Mouse (Mus musculus): ENCODE measurements around the gene Nfix. TPM values are rescaled to one million over a fixed set of nuclear protein-coding genes. Genes with fewer than 3 reads are reported as not detected.

Gene Nfix
- total and polyA plus RNA-seq, 3 experiments = 68.7 to 297 (median 274) TPM

DNA sequence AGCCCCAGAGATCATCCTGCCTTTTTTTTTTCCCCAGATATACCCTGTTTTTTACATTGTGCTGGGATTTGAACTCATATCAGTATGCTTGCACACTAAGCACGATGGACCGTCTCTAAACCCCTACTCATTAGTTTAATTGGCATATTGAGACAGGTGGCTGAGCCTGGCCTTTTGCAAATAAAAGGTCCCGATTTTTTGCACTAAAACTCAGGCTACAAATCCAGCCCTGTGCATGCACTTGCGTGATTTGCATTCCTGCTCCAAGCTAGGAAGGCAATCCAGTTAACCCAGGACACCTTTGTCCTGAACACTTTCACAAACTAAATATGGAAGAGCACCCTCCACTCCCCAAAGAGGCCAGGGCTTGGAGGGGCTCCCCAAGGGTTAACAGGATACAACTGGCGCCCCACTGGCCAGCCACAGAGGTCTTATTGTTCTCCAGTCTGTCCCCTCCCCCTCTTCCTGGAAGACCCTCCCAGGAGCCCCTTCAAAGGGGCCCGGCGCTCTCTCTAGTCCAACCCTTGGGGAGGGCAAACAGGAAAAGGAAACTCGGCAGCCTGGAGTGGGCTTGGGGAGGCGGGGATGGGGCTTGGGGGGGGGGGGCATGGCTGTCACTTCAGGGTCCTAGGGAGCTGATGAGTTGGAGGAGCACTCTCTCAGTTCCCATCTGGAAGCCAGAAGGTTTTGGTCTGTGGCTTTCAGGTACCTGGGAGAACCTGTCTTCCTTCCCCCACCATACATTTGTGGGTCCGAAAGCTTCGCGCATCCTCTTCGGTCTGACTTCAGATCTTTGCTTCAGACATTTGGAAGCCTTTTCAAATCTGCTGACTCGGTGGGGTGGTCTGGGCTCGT lies 144.6 kb downstream of the Nfix start:
- DNase-seq = peak; percentile 41 to 43
- Histone ChIP-seq H3K4me1 (ENCODE audit: control insufficient read depth, insufficient read depth, low read length) (peaks cover 2% of the 10 kb centered on the region), H3K27me3 (ENCODE audit: control insufficient read depth, insufficient read depth, low read length) (no peaks in the 10 kb centered on the region), H3K79me2 (replicated peaks; ENCODE audit: control insufficient read depth, insufficient read depth, low read length) (no peaks in the 10 kb centered on the region), H3K9ac (ENCODE audit: low read depth, low read length) (peak overlapping the region; percentile 79), H3K27ac (peak overlapping the region; percentile 97), H3K36me3 (ENCODE audit: control insufficient read depth, insufficient read depth, low read length) (no peaks in the 10 kb centered on the region), H3K4me3 (peak overlapping the region; percentile 55)
- intact Hi-C loops (cut with DNase I) = loop anchor here (5.0 kb wide), 1 partner anchor 427 kb away; the partner anchor contains the start of genes Man2b1, Wdr83 and Wdr83os
- no peak for TF ChIP-seq POLR2A (IDR thresholded peaks at IDR 0.05; ENCODE audit: insufficient read depth, low read depth, low read length)
- TF ChIP-seq CTCF (IDR thresholded peaks at IDR 0.05) = no peak
- TF ChIP-seq EP300 (IDR thresholded peaks at IDR 0.05; ENCODE audit: insufficient read depth, low read depth, low read length) = no peak
- WGBS = 22% methylated on average over 15 of the region's 15 CpGs

GRCm38 (mm10) chr8:84654597-84654996 lies 145.5 kb downstream of the Nfix start:
- TF ChIP-seq POLR2A (IDR thresholded peaks at IDR 0.05; ENCODE audit: insufficient read depth, low read depth, low read length) (no peak), CTCF (IDR thresholded peaks at IDR 0.05) (peak; percentile 39), EP300 (IDR thresholded peaks at IDR 0.05; ENCODE audit: insufficient read depth, low read depth, low read length) (no peak)
- no peaks in the 10 kb centered on the region for H3K79me2 ChIP-seq (replicated peaks; ENCODE audit: control insufficient read depth, insufficient read depth, low read length)
- DNase-seq = no peak
- no peaks in the 10 kb centered on the region for H3K36me3 ChIP-seq (ENCODE audit: control insufficient read depth, insufficient read depth, low read length)
- H3K4me3 ChIP-seq = no peak overlapping the region
- no peak overlapping the region for H3K9ac ChIP-seq (ENCODE audit: low read depth, low read length)
- no peaks in the 10 kb centered on the region for H3K27me3 ChIP-seq (ENCODE audit: control insufficient read depth, insufficient read depth, low read length)
- peaks cover 2% of the 10 kb centered on the region for H3K4me1 ChIP-seq (ENCODE audit: control insufficient read depth, insufficient read depth, low read length)
- H3K27ac ChIP-seq = peak overlapping the region; percentile 97
- 43% methylated on average over 4 of the region's 4 CpGs for WGBS
- intact Hi-C loops (cut with DNase I) = no loop called here

DNA sequence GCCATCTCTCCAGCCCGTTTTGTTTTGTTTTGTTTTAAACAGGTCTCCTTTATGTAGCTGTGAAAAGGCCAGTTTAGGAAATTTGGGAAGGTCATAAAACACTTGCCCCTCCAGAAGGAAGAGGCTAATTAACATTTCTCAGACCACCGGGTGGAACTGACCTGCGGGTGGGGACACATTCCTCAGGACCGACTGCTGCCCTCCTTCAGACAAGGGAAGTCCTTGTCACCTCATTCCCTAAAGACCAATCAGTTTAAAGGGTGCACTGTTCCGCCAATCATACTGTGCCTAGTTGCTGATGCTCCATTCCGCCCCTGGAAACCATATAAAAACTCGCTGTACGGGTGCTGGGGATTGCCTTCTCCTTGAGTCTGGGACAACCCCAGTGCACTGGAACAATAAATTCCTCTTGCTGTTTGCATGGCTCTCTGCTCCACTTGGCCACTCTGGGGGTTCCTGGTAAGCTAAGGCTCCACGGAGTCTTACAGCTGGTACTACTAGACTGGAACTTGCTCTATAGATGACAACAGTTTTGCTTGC lies 147.0 kb downstream of the Nfix start:
- WGBS = 59% methylated on average over 9 of the region's 9 CpGs
- peaks cover 2% of the 10 kb centered on the region for H3K4me1 ChIP-seq (ENCODE audit: control insufficient read depth, insufficient read depth, low read length)
- H3K27ac ChIP-seq = no peak overlapping the region
- H3K36me3 ChIP-seq (ENCODE audit: control insufficient read depth, insufficient read depth, low read length) = no peaks in the 10 kb centered on the region
- H3K4me3 ChIP-seq = no peak overlapping the region
- TF ChIP-seq POLR2A (IDR thresholded peaks at IDR 0.05; ENCODE audit: insufficient read depth, low read depth, low read length) = no peak
- TF ChIP-seq EP300 (IDR thresholded peaks at IDR 0.05; ENCODE audit: insufficient read depth, low read depth, low read length) = no peak
- no peak for TF ChIP-seq CTCF (IDR thresholded peaks at IDR 0.05)
- no peaks in the 10 kb centered on the region for H3K79me2 ChIP-seq (replicated peaks; ENCODE audit: control insufficient read depth, insufficient read depth, low read length)
- no peak for DNase-seq
- H3K9ac ChIP-seq (ENCODE audit: low read depth, low read length) = no peak overlapping the region
- H3K27me3 ChIP-seq (ENCODE audit: control insufficient read depth, insufficient read depth, low read length) = no peaks in the 10 kb centered on the region
- intact Hi-C loops (cut with DNase I) = no loop called here

GRCm38 (mm10) chr8:84650213-84650612 lies 149.9 kb downstream of the Nfix start:
- no peak overlapping the region for H3K27ac ChIP-seq
- no peak for DNase-seq
- 67% methylated on average over 3 of the region's 3 CpGs for WGBS
- no peak overlapping the region for H3K9ac ChIP-seq (ENCODE audit: low read depth, low read length)
- no peak for TF ChIP-seq POLR2A (IDR thresholded peaks at IDR 0.05; ENCODE audit: insufficient read depth, low read depth, low read length)
- TF ChIP-seq CTCF (IDR thresholded peaks at IDR 0.05) = no peak
- TF ChIP-seq EP300 (IDR thresholded peaks at IDR 0.05; ENCODE audit: insufficient read depth, low read depth, low read length) = no peak
- H3K4me3 ChIP-seq = no peak overlapping the region
- intact Hi-C loops (cut with DNase I) = no loop called here
- H3K79me2 ChIP-seq (replicated peaks; ENCODE audit: control insufficient read depth, insufficient read depth, low read length) = no peaks in the 10 kb centered on the region
- H3K4me1 ChIP-seq (ENCODE audit: control insufficient read depth, insufficient read depth, low read length) = peaks cover 4% of the 10 kb centered on the region; the same call in 1 of the 2 replicates
- H3K36me3 ChIP-seq (ENCODE audit: control insufficient read depth, insufficient read depth, low read length) = no peaks in the 10 kb centered on the region
- H3K27me3 ChIP-seq (ENCODE audit: control insufficient read depth, insufficient read depth, low read length) = no peaks in the 10 kb centered on the region

Other genes starting within 250 kb of the Nfix start
- 10 to 100 TPM; 11.8 to 13.0 TPM for gene Ier2, start 137.5 kb downstream of the Nfix start, total RNA-seq (2021)
- 6.8 and 8.1 TPM in 2 replicates for gene Ier2, start 137.5 kb downstream of the Nfix start, polyA plus RNA-seq (2012; rRNA removed)
- 10 to 100 TPM; 32.0 to 37.4 TPM for gene Trmt1, start 114.0 kb downstream of the Nfix start, total RNA-seq (2021)
- 39.9 and 50.8 TPM in 2 replicates for gene Trmt1, start 114.0 kb downstream of the Nfix start, polyA plus RNA-seq (2012; rRNA removed)
- 10 to 100 TPM; 30.5 to 31.0 TPM for gene Nacc1, start 112.5 kb downstream of the Nfix start, total RNA-seq (2021)
- gene Nacc1, start 112.5 kb downstream of the Nfix start, polyA plus RNA-seq (2012; rRNA removed) = 45.3 and 50.5 TPM in 2 replicates
- 1 to 10 TPM; 3.0 to 3.7 TPM for gene Lyl1, start 98.9 kb downstream of the Nfix start, total RNA-seq (2021)
- 4.0 and 7.7 TPM in 2 replicates for gene Lyl1, start 98.9 kb downstream of the Nfix start, polyA plus RNA-seq (2012; rRNA removed)
- under 1 TPM in 1 of 2 experiments, not detected in 1; 0.55 TPM for gene G430095P16Rik, start 77.3 kb downstream of the Nfix start, total RNA-seq (2021)
- gene G430095P16Rik, start 77.3 kb downstream of the Nfix start, polyA plus RNA-seq (2012; rRNA removed) = 0.70 TPM in 1 of 2 replicates, not detected in the other
- gene Dand5, start 22.5 kb upstream of the Nfix start, total RNA-seq (2021) = 10 to 100 TPM; 11.2 to 12.3 TPM
- 6.1 and 7.6 TPM in 2 replicates for gene Dand5, start 22.5 kb upstream of the Nfix start, polyA plus RNA-seq (2012; rRNA removed)
- gene Gadd45gip1, start 31.2 kb upstream of the Nfix start, total RNA-seq (2021) = 10 to 100 TPM; 27.4 to 29.7 TPM
- gene Gadd45gip1, start 31.2 kb upstream of the Nfix start, polyA plus RNA-seq (2012; rRNA removed) = 13.4 and 21.2 TPM in 2 replicates
- gene Rad23a, start 40.3 kb upstream of the Nfix start, total RNA-seq (2021) = 10 to 100 TPM; 85.1 to 87.6 TPM
- gene Rad23a, start 40.3 kb upstream of the Nfix start, polyA plus RNA-seq (2012; rRNA removed) = 77.3 and 101 TPM in 2 replicates
- gene Calr, start 46.6 kb upstream of the Nfix start, total RNA-seq (2021) = 100 to 1,000 TPM; 352 to 416 TPM
- gene Calr, start 46.6 kb upstream of the Nfix start, polyA plus RNA-seq (2012; rRNA removed) = 154 and 269 TPM in 2 replicates
- gene Farsa, start 56.6 kb upstream of the Nfix start, total RNA-seq (2021) = 10 to 100 TPM; 21.8 to 24.5 TPM
- 32.5 and 41.4 TPM in 2 replicates for gene Farsa, start 56.6 kb upstream of the Nfix start, polyA plus RNA-seq (2012; rRNA removed)
- 1 to 10 TPM; 2.6 to 4.3 TPM for gene Syce2, start 71.8 kb upstream of the Nfix start, total RNA-seq (2021)
- 0.33 and 0.64 TPM in 2 replicates for gene Syce2, start 71.8 kb upstream of the Nfix start, polyA plus RNA-seq (2012; rRNA removed)
- gene Gcdh, start 93.6 kb upstream of the Nfix start, total RNA-seq (2021) = 10 to 100 TPM; 71.5 to 89.9 TPM
- 134 and 148 TPM in 2 replicates for gene Gcdh, start 93.6 kb upstream of the Nfix start, polyA plus RNA-seq (2012; rRNA removed)
- gene Klf1, start 101.6 kb upstream of the Nfix start, total RNA-seq (2021) = under 1 TPM in 1 of 2 experiments, not detected in 1; 0.16 TPM
- 0.08 and 0.23 TPM in 2 replicates for gene Klf1, start 101.6 kb upstream of the Nfix start, polyA plus RNA-seq (2012; rRNA removed)
- gene Dnase2a, start 108.2 kb upstream of the Nfix start, total RNA-seq (2021) = 1 to 10 TPM; 6.5 to 9.6 TPM
- 9.2 and 10.9 TPM in 2 replicates for gene Dnase2a, start 108.2 kb upstream of the Nfix start, polyA plus RNA-seq (2012; rRNA removed)
- under 1 TPM; 0.07 to 0.10 TPM for gene Mast1, start 137.0 kb upstream of the Nfix start, total RNA-seq (2021)
- 0.16 and 0.18 TPM in 2 replicates for gene Mast1, start 137.0 kb upstream of the Nfix start, polyA plus RNA-seq (2012; rRNA removed)
- not detected for gene Rtbdn, start 146.6 kb upstream of the Nfix start, total RNA-seq (2021)
- not detected in 2 replicates for gene Rtbdn, start 146.6 kb upstream of the Nfix start, polyA plus RNA-seq (2012; rRNA removed)
- gene Gm49661, start 169.1 kb upstream of the Nfix start, total RNA-seq (2021) = 1 to 10 TPM; 1.3 to 2.1 TPM
- not detected in 2 replicates for gene Gm49661, start 169.1 kb upstream of the Nfix start, polyA plus RNA-seq (2012; rRNA removed)
- gene Prdx2, start 169.2 kb upstream of the Nfix start, total RNA-seq (2021) = 100 to 1,000 TPM; 591 to 662 TPM
- 464 and 584 TPM in 2 replicates for gene Prdx2, start 169.2 kb upstream of the Nfix start, polyA plus RNA-seq (2012; rRNA removed)
- 10 to 100 TPM; 38.1 to 50.5 TPM for gene Rnaseh2a, start 169.4 kb upstream of the Nfix start, total RNA-seq (2021)
- gene Rnaseh2a, start 169.4 kb upstream of the Nfix start, polyA plus RNA-seq (2012; rRNA removed) = 33.7 and 46.3 TPM in 2 replicates
- gene Junb, start 178.4 kb upstream of the Nfix start, total RNA-seq (2021) = 10 to 100 TPM; 10.4 to 19.0 TPM
- gene Junb, start 178.4 kb upstream of the Nfix start, polyA plus RNA-seq (2012; rRNA removed) = 13.1 and 17.3 TPM in 2 replicates
- gene Hook2, start 190.3 kb upstream of the Nfix start, total RNA-seq (2021) = 1 to 10 TPM; 2.0 TPM
- gene Hook2, start 190.3 kb upstream of the Nfix start, polyA plus RNA-seq (2012; rRNA removed) = 2.3 and 2.4 TPM in 2 replicates
- gene Best2, start 214.2 kb upstream of the Nfix start, total RNA-seq (2021) = not detected
- not detected in 2 replicates for gene Best2, start 214.2 kb upstream of the Nfix start, polyA plus RNA-seq (2012; rRNA removed)
- gene Asna1, start 224.9 kb upstream of the Nfix start, total RNA-seq (2021) = 10 to 100 TPM; 58.5 to 71.8 TPM
- 104 and 133 TPM in 2 replicates for gene Asna1, start 224.9 kb upstream of the Nfix start, polyA plus RNA-seq (2012; rRNA removed)
- 10 to 100 TPM; 81.5 to 94.1 TPM for gene Trir, start 226.5 kb upstream of the Nfix start, total RNA-seq (2021)
- gene Trir, start 226.5 kb upstream of the Nfix start, polyA plus RNA-seq (2012; rRNA removed) = 47.2 and 54.3 TPM in 2 replicates
- 10 to 100 TPM; 26.8 to 28.4 TPM for gene Tnpo2, start 236.6 kb upstream of the Nfix start, total RNA-seq (2021)
- gene Tnpo2, start 236.6 kb upstream of the Nfix start, polyA plus RNA-seq (2012; rRNA removed) = 26.8 and 34.8 TPM in 2 replicates

Data from heart, adult 2 months (tissue).